Mouse (Mus musculus) skeletal muscle tissue, adult 2 months (tissue): ENCODE measurements around the gene Chuk.
A peak's percentile ranks its signal among the peaks of the same experiment; 100 is the strongest.
"Not testable (repeated sequence)": the region's sequence is repeated elsewhere in the genome, so short reads cannot be mapped to it uniquely, and the experiment has no call there.

Source experiments
- DNase-seq: peaks from one replicate; pipeline ENCODE4 v3.0.0-alpha.2; 2012; ENCODE audit warnings: low read depth, low spot score

Gene Chuk

DNA sequence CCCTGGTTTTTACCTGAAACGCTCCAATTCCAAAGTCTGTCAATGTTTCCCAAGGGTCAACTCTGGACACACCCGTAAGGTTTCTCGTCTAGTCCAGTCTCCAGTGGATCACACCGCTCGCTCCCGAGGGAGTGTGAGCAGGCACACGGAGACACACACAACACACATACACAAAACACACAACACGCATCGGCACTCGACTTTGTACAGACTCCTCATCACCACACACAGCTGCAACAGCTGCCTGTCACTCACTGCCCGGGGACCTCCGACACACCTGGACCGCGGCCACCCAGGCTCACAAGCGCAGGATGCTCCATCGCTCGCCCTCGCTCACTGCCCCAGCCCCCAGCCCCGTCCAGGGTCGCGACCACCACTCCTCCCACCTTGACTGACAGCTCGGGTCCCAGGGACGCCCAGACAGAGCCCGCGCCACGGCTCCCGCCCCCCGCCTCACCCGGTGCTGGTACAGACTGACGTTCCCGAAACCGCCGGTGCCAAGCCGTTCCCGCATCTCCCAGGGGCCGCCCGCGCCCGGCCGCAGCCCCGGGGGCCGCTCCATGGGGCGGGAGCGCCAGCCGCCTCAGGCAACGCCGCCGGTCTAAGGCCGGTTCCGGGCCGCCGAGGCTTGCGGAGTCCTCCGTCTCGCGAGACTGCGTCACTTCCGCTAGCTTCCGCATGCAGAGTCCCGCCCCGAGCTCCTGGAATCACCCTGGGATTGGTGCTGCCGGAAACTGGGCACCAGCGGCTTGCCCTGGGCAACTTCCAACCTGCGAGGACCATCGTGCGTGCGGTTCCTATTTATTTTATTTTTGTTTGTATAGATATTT is at the start of gene Chuk:
Chuk (minus strand) TSS at position 650 of the 830 bp plus-strand sequence.
- peak; percentile 95 for DNase-seq

DNA sequence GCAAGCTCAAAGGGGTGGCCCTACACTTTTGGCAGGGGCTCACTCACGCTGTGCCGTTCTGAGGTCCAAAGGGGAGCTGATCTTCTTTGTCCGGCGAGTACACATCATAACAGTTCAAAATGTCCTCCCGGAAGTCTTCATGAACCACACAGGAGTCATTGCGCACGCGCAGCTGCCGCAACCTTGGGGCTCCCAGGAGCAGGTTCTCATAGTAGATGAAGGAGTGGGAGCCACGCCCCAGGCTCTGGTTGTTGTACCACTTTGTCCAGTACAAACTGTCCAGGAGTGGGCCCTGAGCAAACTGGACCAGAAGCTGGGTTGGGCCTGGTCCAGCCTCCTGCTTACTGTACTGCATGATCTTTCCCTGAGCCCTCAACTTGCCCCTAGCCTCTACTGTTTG is 49.7 kb upstream of the Chuk start:
- DNase-seq: no peak

DNA sequence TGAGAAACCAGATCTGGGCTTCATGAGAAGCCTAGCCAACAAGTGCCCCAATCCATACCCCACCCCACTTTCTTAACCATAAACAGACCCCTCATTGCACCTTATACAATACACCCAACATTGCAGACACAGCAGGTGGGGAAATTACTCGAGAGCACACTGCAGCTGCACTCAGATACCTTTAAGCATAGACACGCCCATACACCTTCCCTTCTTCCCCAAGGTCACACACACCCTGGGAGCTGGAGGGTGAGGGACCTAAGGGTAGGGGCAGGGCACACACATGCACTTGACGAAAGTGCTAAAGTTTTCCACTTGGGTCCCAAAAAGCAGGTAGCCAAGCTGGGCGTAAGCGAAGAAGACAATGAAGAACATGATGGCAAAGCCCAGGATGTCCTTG is 46.5 kb upstream of the Chuk start:
- DNase-seq: no peak

GRCm38 (mm10) chr19:44148991-44149390 is 41.7 kb upstream of the Chuk start:
- no peak for DNase-seq

- DNase-seq: no peak
Observed at GRCm38 (mm10) chr19:44148345-44148744, 41.1 kb upstream of the Chuk start.

GRCm38 (mm10) chr19:44146951-44147350 is 39.7 kb upstream of the Chuk start:
- DNase-seq: no peak

GRCm38 (mm10) chr19:44146568-44146879 is 39.2 kb upstream of the Chuk start:
- DNase-seq: no peak

- peak; percentile 69 for DNase-seq
Observed at GRCm38 (mm10) chr19:44145702-44146567, 38.7 kb upstream of the Chuk start, which contains the start of gene Bloc1s2. Bloc1s2 (minus strand) TSS chr19:44146446.

DNA sequence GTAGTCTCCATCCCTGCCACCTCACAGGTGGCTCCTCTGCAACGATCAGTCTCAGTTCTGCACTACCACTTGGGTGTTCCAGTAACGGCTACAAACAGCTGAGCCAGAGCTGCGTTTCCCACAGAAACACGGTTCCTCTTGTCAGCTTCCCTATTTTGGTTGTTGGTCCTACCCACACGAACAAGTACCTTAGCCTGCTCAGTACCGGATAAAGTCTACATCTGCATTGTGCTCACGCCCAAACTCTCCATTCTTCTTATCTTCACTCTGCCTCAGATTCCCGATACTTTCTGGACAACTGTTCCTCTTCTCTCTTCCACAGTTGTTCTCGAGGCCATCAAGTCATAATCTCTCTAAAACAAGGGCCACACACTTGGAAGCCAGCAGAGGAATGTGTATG is 37.1 kb upstream of the Chuk start:
- no peak for DNase-seq

DNA sequence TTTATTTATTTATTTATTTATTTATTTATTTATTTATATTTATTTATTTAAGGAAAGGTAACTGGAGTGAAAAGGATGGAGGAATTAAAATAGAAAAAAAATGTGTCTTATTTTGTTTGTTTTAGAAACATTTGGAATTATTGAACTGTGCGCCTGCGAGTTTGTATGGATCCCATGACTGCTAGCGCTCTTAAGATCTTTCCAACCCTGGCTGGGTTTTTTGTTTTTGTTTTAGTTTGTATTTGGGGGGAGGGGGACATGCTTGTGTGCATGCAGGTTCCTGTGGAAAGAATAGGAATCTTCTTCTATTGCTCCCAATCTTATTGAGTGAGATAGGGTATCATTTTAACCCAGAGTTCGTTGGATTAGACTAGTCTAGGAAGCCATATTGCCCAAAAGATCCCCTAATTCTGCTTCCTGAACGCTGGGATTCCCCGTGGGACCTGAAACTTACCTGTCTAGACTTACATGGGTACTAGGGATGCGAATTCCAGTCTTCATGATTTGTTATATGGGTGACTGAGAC is 28.7 kb upstream of the Chuk start:
- DNase-seq: no peak

- DNase-seq: peak; percentile 89
Observed at GRCm38 (mm10) chr19:44135072-44135959, 28.0 kb upstream of the Chuk start, which contains the start of gene Cwf19l1. Cwf19l1 (minus strand) TSS chr19:44135876.

GRCm38 (mm10) chr19:44132917-44133316 is 25.6 kb upstream of the Chuk start:
- DNase-seq: no peak

- no peak for DNase-seq
Observed at GRCm38 (mm10) chr19:44128560-44128959, 21.3 kb upstream of the Chuk start.

GRCm38 (mm10) chr19:44127729-44128497 is 20.6 kb upstream of the Chuk start:
- DNase-seq: no peak

- DNase-seq: no peak
Observed at GRCm38 (mm10) chr19:44121137-44121536, 13.9 kb upstream of the Chuk start.

DNA sequence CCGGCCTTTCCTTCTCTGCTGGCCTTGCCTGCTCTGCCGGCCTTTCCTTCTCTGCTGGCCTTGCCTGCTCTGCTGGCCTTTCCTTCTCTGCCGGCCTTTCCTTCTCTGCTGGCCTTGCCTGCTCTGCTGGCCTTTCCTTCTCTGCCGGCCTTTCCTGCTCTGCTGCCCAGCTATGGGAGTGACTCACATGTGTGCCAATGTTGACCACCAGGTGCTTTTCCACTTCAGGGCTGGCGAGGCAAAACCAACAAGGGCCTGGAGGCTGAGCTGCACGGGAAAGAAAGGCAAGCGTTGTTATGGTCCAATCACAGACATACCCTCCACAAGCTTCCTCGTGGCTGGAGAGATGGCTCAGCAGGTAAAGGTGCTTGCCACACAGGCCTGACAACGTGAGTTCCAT is 13.4 kb upstream of the Chuk start:
- DNase-seq: not testable (repeated sequence)

DNA sequence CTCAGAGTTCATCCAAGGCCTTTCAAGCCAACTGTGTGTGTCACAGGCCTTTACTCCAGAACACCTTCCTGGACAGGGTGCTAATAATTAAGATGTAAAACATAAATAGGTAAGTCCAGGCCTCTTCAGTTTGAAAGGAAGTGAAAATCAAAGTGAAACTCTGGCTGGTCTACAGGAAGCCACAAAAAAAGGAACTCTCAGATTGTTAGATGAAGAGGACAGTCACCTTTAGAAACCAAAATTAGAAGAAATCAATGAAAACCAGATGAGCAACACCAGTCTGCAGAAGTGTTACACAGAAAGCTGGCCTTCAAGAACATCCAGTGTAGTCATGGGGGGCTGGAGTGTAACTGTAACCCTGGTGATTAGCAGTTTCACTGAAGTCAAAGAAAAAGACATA is 10.5 kb upstream of the Chuk start:
- DNase-seq: no peak

DNA sequence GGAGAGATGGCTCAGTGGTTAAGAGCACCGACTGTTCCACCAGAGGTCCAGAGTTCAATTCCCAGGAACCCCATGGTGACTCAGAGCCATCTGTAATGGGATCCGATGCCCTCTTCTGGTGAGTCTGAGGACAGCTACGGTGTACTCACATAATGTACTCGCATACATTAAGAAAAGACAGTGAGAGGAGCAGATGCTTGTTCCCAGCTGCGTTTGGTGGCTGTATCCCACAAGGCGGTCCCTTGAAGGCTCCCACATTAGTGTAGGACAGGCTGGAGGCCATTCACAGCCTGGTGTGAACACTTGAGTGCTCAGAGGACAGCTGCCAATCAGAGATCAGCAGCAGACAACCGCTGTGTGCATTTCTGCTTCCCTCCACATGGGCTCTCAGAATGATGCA is 4.4 kb upstream of the Chuk start:
- DNase-seq: no peak

GRCm38 (mm10) chr19:44110356-44110755 is 3.1 kb upstream of the Chuk start:
- DNase-seq: no peak

GRCm38 (mm10) chr19:44108996-44109395 is 1.7 kb upstream of the Chuk start:
- DNase-seq: peak; percentile 11
